Mouse (Mus musculus) brain, embryonic 14.5 days (tissue): Measurements from ENCODE around the gene Cntd1. TPM values are rescaled to one million over a fixed set of nuclear protein-coding genes. Genes with fewer than 3 reads are reported as not detected.
"Not testable (repeated sequence)": the region's sequence is repeated elsewhere in the genome, so short reads cannot be mapped to it uniquely, and the experiment has no call there.

Source experiments
- DNase-seq: peaks from one replicate; pipeline ENCODE4 v3.0.0-alpha.2; 2011; ENCODE audit warnings: low read depth
- CTCF ChIP-seq: fragments of 200-500 bp; IDR thresholded peaks from 2 replicates; pipeline ENCODE4 v1.5.1; 2012; ENCODE audit warnings: inconsistent platforms, mild to moderate bottlenecking, moderate library complexity, borderline replicate concordance; ENCODE audit not compliant: insufficient read depth, insufficient read length; ENCODE audit errors: extremely low read depth
- POLR2A ChIP-seq: fragments of 200-500 bp; IDR thresholded peaks from 2 replicates; pipeline ENCODE4 v1.6.1; 2012; ENCODE audit warnings: mild to moderate bottlenecking, inconsistent platforms, borderline replicate concordance; ENCODE audit not compliant: poor library complexity, insufficient read depth, insufficient read length, severe bottlenecking; ENCODE audit errors: extremely low read depth
- polyA plus RNA-seq: library from polyadenylated mRNA; depleted of rRNA; stranded (reverse); fragments of >200 nt; gene quantifications from 2 replicates; pipeline ENCODE4 v1.2.3, GENCODE M21; 2012; rRNA removed

Gene Cntd1
- polyA plus RNA-seq, 1 experiment, result 0.53 TPM

DNA sequence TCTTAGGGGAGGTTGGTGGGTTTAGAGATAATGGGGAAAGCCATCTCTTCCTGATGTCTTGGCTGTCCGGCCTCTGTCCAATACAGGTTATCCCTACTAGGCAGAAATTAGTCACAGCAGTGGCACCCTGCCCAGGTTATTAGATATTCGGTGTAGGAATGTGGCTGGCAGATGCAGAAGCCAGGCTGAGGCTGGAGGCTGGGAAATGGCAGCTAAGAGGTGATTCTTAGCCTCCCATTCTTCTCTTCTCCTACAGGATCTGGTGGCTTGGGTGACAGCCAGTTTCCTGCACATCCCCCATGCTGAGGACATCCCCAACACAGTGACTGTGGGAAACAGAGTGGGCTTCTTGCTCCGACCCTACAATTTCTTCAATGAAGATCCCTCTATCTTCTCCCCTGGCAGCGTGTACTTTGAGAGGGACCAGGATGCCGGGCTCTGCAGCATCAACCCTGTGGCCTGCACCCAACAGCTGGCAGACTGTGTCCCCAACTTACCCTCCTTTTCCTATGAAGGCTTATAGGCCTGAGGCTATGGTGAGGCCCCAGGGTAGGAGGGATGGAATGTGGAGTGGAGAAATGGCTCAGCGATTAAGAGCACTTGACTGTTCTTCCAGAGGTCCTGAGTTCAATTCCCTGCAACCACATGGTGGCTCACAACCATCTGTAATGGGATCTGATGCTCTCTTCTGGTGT, 50.3 kb downstream of the Cntd1 start:
- peak; percentile 19 for DNase-seq
- TF ChIP-seq POLR2A (no peak), CTCF (no peak)

DNA sequence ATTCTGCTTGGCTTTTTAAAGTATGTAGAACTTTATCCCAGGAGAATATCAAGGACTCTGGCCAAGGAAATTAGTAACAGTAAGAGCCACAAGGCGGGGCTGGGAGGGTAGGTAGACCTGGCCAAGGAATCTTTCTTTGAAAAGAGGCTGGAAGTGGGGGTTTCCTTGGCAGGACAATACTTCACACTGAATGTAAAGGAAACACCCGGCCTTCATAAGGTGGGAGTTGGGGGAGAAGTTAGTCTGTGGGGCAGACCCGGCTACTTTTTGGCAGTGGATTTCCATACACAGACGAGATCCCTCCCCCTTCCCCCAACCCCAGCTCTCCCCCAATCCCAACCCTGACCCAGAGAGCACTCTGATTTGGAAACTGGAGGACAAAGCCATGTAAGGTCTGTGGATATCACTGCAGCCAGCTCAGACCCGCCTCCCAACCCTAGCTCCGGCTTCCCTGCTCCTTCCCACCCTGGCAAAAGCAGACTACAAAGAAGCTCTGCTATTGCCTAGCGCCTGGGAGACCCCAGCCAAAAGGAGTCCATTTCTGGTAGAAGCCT, 51.6 kb downstream of the Cntd1 start, which contains the start of gene Aoc3:
TSS of gene Aoc3 (plus strand) at position 235 of the 554 bp plus-strand sequence.
- TF ChIP-seq CTCF, result no peak
- TF ChIP-seq POLR2A, result no peak
- no peak for DNase-seq

DNA sequence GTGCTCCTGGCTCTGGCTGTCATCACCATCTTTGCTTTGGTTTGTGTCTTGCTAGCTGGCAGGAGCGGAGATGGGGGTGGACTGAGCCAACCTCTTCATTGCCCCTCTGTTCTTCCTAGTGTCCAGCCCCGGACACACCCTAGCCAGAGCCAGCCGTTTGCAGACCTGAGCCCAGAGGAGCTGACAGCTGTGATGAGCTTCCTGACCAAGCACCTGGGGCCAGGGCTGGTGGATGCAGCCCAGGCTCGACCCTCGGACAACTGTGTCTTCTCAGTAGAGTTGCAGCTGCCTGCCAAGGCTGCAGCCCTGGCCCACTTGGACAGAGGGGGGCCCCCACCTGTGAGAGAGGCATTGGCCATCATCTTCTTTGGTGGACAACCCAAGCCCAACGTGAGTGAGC, 52.1 kb downstream of the Cntd1 start:
- DNase-seq, result not testable (repeated sequence)

DNA sequence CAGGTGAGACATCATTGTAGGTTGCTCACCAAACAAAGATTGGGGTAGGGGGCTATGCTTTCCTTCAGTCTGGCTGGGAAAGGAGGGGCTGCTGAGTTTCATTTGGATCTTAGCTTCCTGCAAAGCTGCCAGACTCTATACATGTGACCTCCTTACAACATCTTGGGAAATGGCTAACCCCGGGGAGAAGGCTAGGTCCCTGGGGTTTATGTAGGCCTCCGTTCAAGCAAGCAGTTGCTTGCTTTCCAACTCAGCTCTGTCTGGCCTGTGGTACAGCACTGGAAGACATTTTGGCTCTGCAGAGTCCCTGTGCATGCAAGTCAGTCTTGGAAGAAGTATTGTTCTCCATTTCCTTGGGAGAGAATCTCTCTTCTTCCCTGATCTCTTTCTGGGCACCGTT, 53.7 kb downstream of the Cntd1 start:
- DNase-seq, result no peak
- no peak for TF ChIP-seq CTCF
- no peak for TF ChIP-seq POLR2A

DNA sequence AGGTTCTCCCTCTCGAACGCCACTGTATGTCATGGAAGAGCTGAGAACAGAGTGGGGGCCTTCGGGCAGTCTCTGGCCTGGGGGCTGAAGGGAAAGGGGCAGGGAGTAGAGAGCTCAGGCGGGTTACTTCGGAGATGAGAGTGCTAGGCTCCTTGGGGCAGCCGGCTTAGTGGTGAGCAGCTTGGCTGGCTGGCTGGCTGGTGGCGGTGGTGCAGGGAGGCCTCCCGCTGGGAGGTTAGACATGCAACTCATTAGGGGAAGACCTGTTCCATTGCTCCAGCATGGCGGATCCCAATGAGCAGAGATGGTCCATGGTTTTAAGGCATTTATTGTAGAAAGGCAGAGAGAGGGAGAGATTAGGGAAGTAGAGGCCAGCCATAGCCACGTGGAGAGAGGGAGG, 55.2 kb downstream of the Cntd1 start:
- TF ChIP-seq POLR2A, result no peak
- no peak for TF ChIP-seq CTCF
- no peak for DNase-seq

DNA sequence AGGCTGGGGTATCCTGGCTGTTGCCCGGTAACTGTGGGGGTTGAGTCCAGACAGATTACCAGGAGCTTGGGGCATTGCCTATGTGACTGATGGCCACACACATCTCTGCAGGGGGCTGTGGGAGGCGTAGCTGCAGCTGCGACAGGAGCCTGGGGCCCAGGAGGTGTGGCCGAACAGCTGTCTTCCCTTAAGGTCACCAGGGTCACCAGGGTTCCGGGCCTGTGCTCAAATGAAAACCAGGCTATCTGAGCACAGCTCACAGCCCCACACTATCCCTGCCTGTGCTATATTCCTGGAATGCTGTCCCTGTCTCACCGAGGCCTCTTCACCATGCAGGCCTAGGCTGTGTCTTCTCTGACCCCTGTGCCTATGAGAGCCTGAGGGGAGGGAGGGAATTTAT, 55.7 kb downstream of the Cntd1 start:
- no peak for DNase-seq
- TF ChIP-seq CTCF, result no peak
- TF ChIP-seq POLR2A, result no peak

DNA sequence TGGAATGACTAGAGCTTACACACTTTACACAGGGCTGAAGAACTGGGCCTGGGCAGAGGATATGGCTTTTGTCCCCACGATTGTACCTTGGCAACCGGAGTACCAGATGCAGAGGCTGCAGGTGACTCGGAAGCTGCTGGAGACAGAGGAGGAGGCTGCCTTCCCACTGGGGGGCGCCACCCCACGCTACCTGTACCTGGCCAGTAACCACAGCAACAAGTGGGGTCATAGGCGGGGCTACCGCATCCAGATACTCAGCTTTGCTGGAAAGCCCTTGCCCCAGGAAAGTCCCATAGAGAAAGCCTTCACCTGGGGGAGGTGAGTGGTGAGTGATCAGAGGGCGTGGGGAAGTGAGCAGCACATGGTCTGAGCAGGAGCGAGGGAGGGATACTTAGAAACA, 56.9 kb downstream of the Cntd1 start:
- no peak for DNase-seq
- TF ChIP-seq POLR2A (no peak), CTCF (no peak)

DNA sequence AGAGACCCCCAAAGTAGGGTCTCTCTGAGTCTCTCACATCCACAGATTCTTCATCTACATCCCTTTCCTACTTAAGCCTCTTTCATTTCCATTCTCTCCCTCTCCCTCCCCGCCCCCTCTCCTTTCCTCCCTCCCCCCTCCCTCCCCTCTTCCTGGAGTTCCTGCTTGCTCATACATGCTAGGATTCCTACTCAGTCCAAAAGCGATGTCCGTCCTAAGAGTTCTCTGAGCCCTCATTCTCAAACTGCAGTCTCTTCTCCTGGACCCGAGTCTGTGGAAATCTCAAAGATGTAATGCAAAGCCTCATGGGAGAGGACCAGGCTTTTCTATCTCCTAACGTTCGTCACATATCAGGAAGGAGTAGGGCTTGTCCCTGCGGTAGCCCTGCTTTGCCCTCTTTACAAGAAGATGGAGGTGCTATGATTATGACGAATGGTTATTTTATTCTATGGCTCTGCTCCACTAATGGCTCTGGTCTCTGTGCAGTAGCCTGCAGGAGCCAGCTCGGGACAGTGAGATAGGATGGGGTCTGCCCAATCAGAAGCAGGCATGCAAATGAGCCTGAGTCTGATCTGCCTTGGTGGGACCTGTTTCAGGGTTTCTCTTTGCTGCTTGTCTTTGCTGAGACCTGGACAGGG, 59.4 kb downstream of the Cntd1 start:
- DNase-seq, result peak; percentile 86
- TF ChIP-seq POLR2A, result no peak
- no peak for TF ChIP-seq CTCF

Other genes with a start within 250 kb of the Cntd1 start
- gene Naglu, start 209.0 kb upstream of the Cntd1 start, polyA plus RNA-seq, result 11.9 and 12.5 TPM in 2 replicates
- 0.50 and 0.78 TPM in 2 replicates for gene Hsd17b1, start 200.6 kb upstream of the Cntd1 start, polyA plus RNA-seq
- 49.1 and 77.5 TPM in 2 replicates for gene Coasy, start 196.4 kb upstream of the Cntd1 start, polyA plus RNA-seq
- gene Mlx, start 191.7 kb upstream of the Cntd1 start, polyA plus RNA-seq, result 57.7 and 78.3 TPM in 2 replicates
- 19.4 and 24.2 TPM in 2 replicates for gene Psmc3ip, start 183.6 kb upstream of the Cntd1 start, polyA plus RNA-seq
- gene Retreg3, start 159.1 kb upstream of the Cntd1 start, polyA plus RNA-seq, result 79.0 and 82.7 TPM in 2 replicates
- gene Tubg1, start 159.1 kb upstream of the Cntd1 start, polyA plus RNA-seq, result 15.5 and 35.5 TPM in 2 replicates
- gene Tubg2, start 123.1 kb upstream of the Cntd1 start, polyA plus RNA-seq, result 25.3 and 30.7 TPM in 2 replicates
- 2.7 and 6.9 TPM in 2 replicates for gene Cntnap1, start 108.5 kb upstream of the Cntd1 start, polyA plus RNA-seq
- gene Plekhh3, start 107.7 kb upstream of the Cntd1 start, polyA plus RNA-seq, result 9.5 and 12.0 TPM in 2 replicates
- 0.19 and 0.20 TPM in 2 replicates for gene Ccr10, start 103.6 kb upstream of the Cntd1 start, polyA plus RNA-seq
- gene Ezh1, start 52.5 kb upstream of the Cntd1 start, polyA plus RNA-seq, result 27.2 and 29.3 TPM in 2 replicates
- 67.7 and 79.6 TPM in 2 replicates for gene Ramp2, start 33.0 kb upstream of the Cntd1 start, polyA plus RNA-seq
- gene Vps25, start 25.3 kb upstream of the Cntd1 start, polyA plus RNA-seq, result 55.2 and 69.3 TPM in 2 replicates
- 4.0 and 5.3 TPM in 2 replicates for gene Wnk4, start 18.4 kb upstream of the Cntd1 start, polyA plus RNA-seq
- 158 and 159 TPM in 2 replicates for gene Coa3, start 102 bp downstream of the Cntd1 start, polyA plus RNA-seq
- 102 and 107 TPM in 2 replicates for gene Becn1, start 23.3 kb downstream of the Cntd1 start, polyA plus RNA-seq
- gene Psme3, start 37.2 kb downstream of the Cntd1 start, polyA plus RNA-seq, result 126 and 149 TPM in 2 replicates
- 10.1 and 11.5 TPM in 2 replicates for gene Aoc2, start 46.1 kb downstream of the Cntd1 start, polyA plus RNA-seq
- 0.30 and 0.49 TPM in 2 replicates for gene Aoc3, start 51.6 kb downstream of the Cntd1 start, polyA plus RNA-seq
- not detected in 2 replicates for gene G6pc, start 88.5 kb downstream of the Cntd1 start, polyA plus RNA-seq
- gene Aarsd1, start 138.6 kb downstream of the Cntd1 start, polyA plus RNA-seq, result 51.3 and 53.6 TPM in 2 replicates
- 3.6 and 3.9 TPM in 2 replicates for gene Gm27029, start 145.8 kb downstream of the Cntd1 start, polyA plus RNA-seq
- gene Rundc1, start 146.1 kb downstream of the Cntd1 start, polyA plus RNA-seq, result 29.9 and 31.2 TPM in 2 replicates
- 1.9 and 2.6 TPM in 2 replicates for gene Ptges3l, start 146.3 kb downstream of the Cntd1 start, polyA plus RNA-seq
- 836 and 1,059 TPM in 2 replicates for gene Rpl27, start 163.3 kb downstream of the Cntd1 start, polyA plus RNA-seq
- 2.6 and 3.2 TPM in 2 replicates for gene Ifi35, start 169.4 kb downstream of the Cntd1 start, polyA plus RNA-seq
- 139 and 205 TPM in 2 replicates for gene Rnd2, start 186.0 kb downstream of the Cntd1 start, polyA plus RNA-seq
- gene Vat1, start 187.2 kb downstream of the Cntd1 start, polyA plus RNA-seq, result 169 and 204 TPM in 2 replicates